ENCODE assay signal across 19 mouse cellular contexts in genomic region chr13:73251222-73251621, GRCm38 (mm10). TPM values are rescaled to one million over a fixed set of nuclear protein-coding genes. Genes with fewer than 3 reads are reported as not detected.
DNase-seq lines count a peak whose midpoint lies in the region; ATAC-seq and TF ChIP-seq lines count a peak whose summit lies in the region.
"Had no signal": no experiment of that assay in that cellular context is flagged by ENCODE, and none has a peak within 500 bp of the region (broad histone marks: within the 10 kb centered on the region; RNA-seq: fewer than 3 reads in every experiment).

No protein-coding gene starts in this region.

- no peaks in the 10 kb centered on the region for H3K9me3 ChIP-seq in heart, postnatal 0 days (replicated peaks; ENCODE audit: control insufficient read depth, low read length)
- H3K9me3 ChIP-seq in heart, embryonic 10.5 days = no peaks in the 10 kb centered on the region
- no peaks in the 10 kb centered on the region for H3K9me3 ChIP-seq in midbrain, postnatal 0 days (ENCODE audit: low read length)
- H3K9me3 ChIP-seq in midbrain, embryonic 10.5 days (replicated peaks) = no peaks in the 10 kb centered on the region
- H3K9me3 ChIP-seq in kidney, postnatal 0 days (replicated peaks; ENCODE audit: low read length) = no peaks in the 10 kb centered on the region
- H3K9me3 ChIP-seq in forebrain, embryonic 16.5 days (ENCODE audit: control insufficient read depth, low read length) = no peaks in the 10 kb centered on the region
- H3K9me3 ChIP-seq: heart, embryonic 15.5 days; liver, embryonic 15.5 days; neural tube, embryonic 13.5 days had no signal

- no peaks in the 10 kb centered on the region for H3K36me3 ChIP-seq in heart, postnatal 0 days (replicated peaks; ENCODE audit: control insufficient read depth, insufficient read depth, low read length)
- H3K36me3 ChIP-seq in heart, embryonic 10.5 days = no peaks in the 10 kb centered on the region
- no peaks in the 10 kb centered on the region for H3K36me3 ChIP-seq in midbrain, postnatal 0 days (ENCODE audit: insufficient read depth, low read length)
- H3K36me3 ChIP-seq in midbrain, embryonic 10.5 days = no peaks in the 10 kb centered on the region
- no peaks in the 10 kb centered on the region for H3K36me3 ChIP-seq in kidney, postnatal 0 days (ENCODE audit: insufficient read depth, low read length)
- no peaks in the 10 kb centered on the region for H3K36me3 ChIP-seq in forebrain, embryonic 16.5 days (ENCODE audit: control insufficient read depth, insufficient read depth)
- H3K36me3 ChIP-seq: heart, embryonic 15.5 days; liver, embryonic 15.5 days; neural tube, embryonic 13.5 days had no signal

- TF ChIP-seq CTCF in heart, postnatal 0 days (IDR thresholded peaks at IDR 0.05; ENCODE audit: low read depth) = peak; percentile 34; the same call in 1 of the 2 replicates
- 0 out of 2 replicates have a peak, but pooled peaks have one; percentile 3 for TF ChIP-seq CTCF in midbrain, postnatal 0 days (IDR thresholded peaks at IDR 0.05)
- TF ChIP-seq CTCF in kidney, postnatal 0 days (IDR thresholded peaks at IDR 0.05; ENCODE audit: low read depth) = peak; percentile 43; the same call in 1 of the 2 replicates

- H3K4me1 ChIP-seq in heart, postnatal 0 days (ENCODE audit: control insufficient read depth, insufficient read depth) = no peaks in the 10 kb centered on the region
- no peaks in the 10 kb centered on the region; the same call in 1 of the 2 replicates for H3K4me1 ChIP-seq in heart, embryonic 10.5 days
- H3K4me1 ChIP-seq in midbrain, postnatal 0 days (ENCODE audit: insufficient read depth, low read length) = no peaks in the 10 kb centered on the region
- H3K4me1 ChIP-seq in midbrain, embryonic 10.5 days = no peaks in the 10 kb centered on the region
- H3K4me1 ChIP-seq in kidney, postnatal 0 days (replicated peaks; ENCODE audit: insufficient read depth, low read length) = no peaks in the 10 kb centered on the region
- H3K4me1 ChIP-seq in forebrain, embryonic 16.5 days (replicated peaks; ENCODE audit: control insufficient read depth, insufficient read depth, low read length) = no peaks in the 10 kb centered on the region
- H3K4me1 ChIP-seq: heart, embryonic 15.5 days; liver, embryonic 15.5 days; neural tube, embryonic 13.5 days had no signal

- H3K27me3 ChIP-seq in heart, postnatal 0 days (ENCODE audit: control insufficient read depth, insufficient read depth, low read length) = 0 out of 2 replicates have a peak, but pooled peaks cover 3% of the 10 kb centered on the region
- peaks cover 29% of the 10 kb centered on the region for H3K27me3 ChIP-seq in heart, embryonic 10.5 days (ENCODE audit: insufficient read depth, poor library complexity, severe bottlenecking)
- H3K27me3 ChIP-seq in midbrain, postnatal 0 days (ENCODE audit: insufficient read depth, low read length) = 0 out of 2 replicates have a peak, but pooled peaks cover 5% of the 10 kb centered on the region
- H3K27me3 ChIP-seq in midbrain, embryonic 10.5 days (ENCODE audit: low read depth, poor library complexity, severe bottlenecking) = peaks cover 54% of the 10 kb centered on the region
- H3K27me3 ChIP-seq in kidney, postnatal 0 days (ENCODE audit: insufficient read depth, low read length) = peaks cover 2% of the 10 kb centered on the region; the same call in 1 of the 2 replicates
- peaks cover 8% of the 10 kb centered on the region for H3K27me3 ChIP-seq in forebrain, embryonic 16.5 days (replicated peaks; ENCODE audit: control insufficient read depth, insufficient read depth, low read length)

- ATAC-seq in heart, postnatal 0 days (ENCODE audit: insufficient read depth, low read depth) = peak; percentile 33; the same call in 1 of the 2 replicates
- no peak for ATAC-seq in midbrain, postnatal 0 days (ENCODE audit: low FRiP score)
- peak; percentile 46; the same call in 1 of the 2 replicates for ATAC-seq in kidney, postnatal 0 days (replicated peaks; ENCODE audit: low FRiP score, low read depth)
- no peak for ATAC-seq in forebrain, embryonic 16.5 days

- 36% methylated on average over 7 of the region's 7 CpGs for WGBS in heart, postnatal 0 days
- 24% methylated on average over 7 of the region's 7 CpGs for WGBS in heart, embryonic 10.5 days
- WGBS in midbrain, postnatal 0 days = 47% methylated on average over 7 of the region's 7 CpGs
- WGBS in midbrain, embryonic 10.5 days = 41% methylated on average over 7 of the region's 7 CpGs
- 27% methylated on average over 7 of the region's 7 CpGs for WGBS in kidney, postnatal 0 days
- 37% methylated on average over 7 of the region's 7 CpGs for WGBS in forebrain, embryonic 16.5 days

- no peak overlapping the region for H3K27ac ChIP-seq in heart, postnatal 0 days (ENCODE audit: low read depth)
- no peak overlapping the region for H3K27ac ChIP-seq in heart, embryonic 10.5 days
- no peak overlapping the region for H3K27ac ChIP-seq in midbrain, postnatal 0 days (ENCODE audit: low read depth, low read length)
- no peak overlapping the region for H3K27ac ChIP-seq in midbrain, embryonic 10.5 days (replicated peaks)
- H3K27ac ChIP-seq in kidney, postnatal 0 days = no peak overlapping the region
- no peak overlapping the region for H3K27ac ChIP-seq in forebrain, embryonic 16.5 days (ENCODE audit: low read length)
- H3K27ac ChIP-seq: heart, embryonic 15.5 days; hindbrain, embryonic 14.5 days; liver, embryonic 15.5 days; neural tube, embryonic 13.5 days had no signal

- no peak overlapping the region for H3K4me3 ChIP-seq in heart, postnatal 0 days (ENCODE audit: low read depth, low read length)
- H3K4me3 ChIP-seq in heart, embryonic 10.5 days = no peak overlapping the region
- no peak overlapping the region for H3K4me3 ChIP-seq in midbrain, postnatal 0 days (ENCODE audit: low read depth, low read length)
- H3K4me3 ChIP-seq in midbrain, embryonic 10.5 days = no peak overlapping the region
- no peak overlapping the region for H3K4me3 ChIP-seq in kidney, postnatal 0 days (replicated peaks; ENCODE audit: low read depth, low read length)
- H3K4me3 ChIP-seq in forebrain, embryonic 16.5 days (replicated peaks; ENCODE audit: low read length) = no peak overlapping the region
- H3K4me3 ChIP-seq: heart, embryonic 15.5 days; liver, embryonic 15.5 days; neural tube, embryonic 13.5 days had no signal

- no peak overlapping the region for H3K4me2 ChIP-seq in heart, postnatal 0 days (ENCODE audit: low read depth, low read length)
- no peak overlapping the region for H3K4me2 ChIP-seq in midbrain, postnatal 0 days (ENCODE audit: low read depth, low read length, poor library complexity, severe bottlenecking)
- H3K4me2 ChIP-seq in kidney, postnatal 0 days (ENCODE audit: low read length) = no peak overlapping the region
- H3K4me2 ChIP-seq in forebrain, embryonic 16.5 days (ENCODE audit: low read length) = no peak overlapping the region
- H3K4me2 ChIP-seq: heart, embryonic 15.5 days; hindbrain, embryonic 14.5 days; liver, embryonic 15.5 days; neural tube, embryonic 13.5 days had no signal

- TF ChIP-seq EP300 in heart, postnatal 0 days (IDR thresholded peaks at IDR 0.05; ENCODE audit: low read depth) = no peak

- no peak overlapping the region for H3K9ac ChIP-seq in heart, postnatal 0 days (replicated peaks; ENCODE audit: low read depth, low read length)
- no peak overlapping the region for H3K9ac ChIP-seq in midbrain, postnatal 0 days (replicated peaks; ENCODE audit: low read length, poor library complexity, severe bottlenecking)
- H3K9ac ChIP-seq in kidney, postnatal 0 days (ENCODE audit: low read depth, low read length) = no peak overlapping the region
- no peak overlapping the region for H3K9ac ChIP-seq in forebrain, embryonic 16.5 days (replicated peaks; ENCODE audit: low read depth, low read length)
- H3K9ac ChIP-seq: heart, embryonic 15.5 days; hindbrain, embryonic 14.5 days; liver, embryonic 15.5 days; neural tube, embryonic 13.5 days had no signal

- no peak for DNase-seq in heart, postnatal 0 days (ENCODE audit: low spot score)
- no peak for DNase-seq in heart, embryonic 10.5 days (ENCODE audit: low spot score)
- no peak for DNase-seq in midbrain, postnatal 0 days (ENCODE audit: low spot score)
- no peak for DNase-seq in midbrain, embryonic 10.5 days (ENCODE audit: low spot score)
- no peak for DNase-seq in kidney, postnatal 0 days (ENCODE audit: low spot score)
- DNase-seq in spleen, postnatal 14 days (ENCODE audit: low spot score in 2 of 2) = no peak
- DNase-seq in urinary bladder, postnatal 36 days (ENCODE audit: low spot score in 2 of 2) = no peak
- DNase-seq: adrenal gland, postnatal 10 days; cerebellum, adult 9-10 months had no signal

RNA-seq across cellular contexts. Expression of gene Irx4, which starts 9.1 kb away (rescaled TPM):
- 64.0 and 85.4 TPM in 2 replicates for total RNA-seq in heart, postnatal 0 days (2014; rRNA removed; ENCODE audit: low replicate concordance)
- polyA plus RNA-seq in heart, postnatal 0 days (2015; fragmentation: Nextera tagmentation; extraction: Ambion mirVana) = 43.4 and 54.9 TPM in 2 replicates
- polyA plus RNA-seq in heart, embryonic 10.5 days (2016; fragmentation: Nextera tagmentation; extraction: Ambion mirVana) = 39.4 and 78.4 TPM in 2 replicates
- 2.8 and 2.9 TPM in 2 replicates for total RNA-seq in midbrain, postnatal 0 days (2014; rRNA removed)
- polyA plus RNA-seq in midbrain, postnatal 0 days (2015; fragmentation: Nextera tagmentation; extraction: Ambion mirVana) = 0.63 and 1.0 TPM in 2 replicates
- polyA plus RNA-seq in midbrain, embryonic 10.5 days (2016; fragmentation: Nextera tagmentation; extraction: Ambion mirVana) = 1.3 and 1.7 TPM in 2 replicates
- polyA plus RNA-seq in kidney, postnatal 0 days (2015; fragmentation: Nextera tagmentation; extraction: Ambion mirVana) = 0.18 and 0.20 TPM in 2 replicates
- polyA plus RNA-seq in forebrain, embryonic 16.5 days (2015; fragmentation: Nextera tagmentation; extraction: Ambion mirVana) = 0.14 TPM in 1 of 2 replicates, not detected in the other
- total RNA-seq: adrenal gland, postnatal 10 days; gastrocnemius, postnatal 4 days; layer of hippocampus, adult 18-20 months; left cerebral cortex, postnatal 14 days had no signal
- polyA plus RNA-seq: frontal cortex, adult 2 months; liver, embryonic 15.5 days; urinary bladder, adult 2 months had no signal

Comparison
In these comparisons a context has a peak if more than half of its experiments do, and no peak if none do; other contexts are left out.
1. ATAC-seq: peak in heart, postnatal 0 days (single experiment) and kidney, postnatal 0 days (single experiment); none in midbrain, postnatal 0 days (single experiment) and forebrain, embryonic 16.5 days (single experiment).
2. RNA of gene Irx4, which starts 9.1 kb away (polyA plus RNA-seq): 43.4 to 54.9 TPM in heart, postnatal 0 days and 39.4 to 78.4 TPM in heart, embryonic 10.5 days; 1.3 to 1.7 TPM in midbrain, embryonic 10.5 days, 0.63 to 1.0 TPM in midbrain, postnatal 0 days, 0.18 to 0.20 TPM in kidney, postnatal 0 days and 0.14 TPM in forebrain, embryonic 16.5 days; every median in the first group is over 10 times any median in the second.
3. Peak in every context shown above with its lines, with median percentiles within 50 percentile points of each other: CTCF ChIP-seq.